Mouse (Mus musculus): ENCODE data around the gene 2900011O08Rik. TPM values are rescaled to one million over a fixed set of nuclear protein-coding genes. Genes with fewer than 3 reads are reported as not detected.
"Not testable (repeated sequence)": the region's sequence is repeated elsewhere in the genome, so short reads cannot be mapped to it uniquely, and the experiment has no call there.

2900011O08Rik gene
- polyA plus RNA-seq, 1 experiment from 2014 or later = 54.4 TPM

DNA sequence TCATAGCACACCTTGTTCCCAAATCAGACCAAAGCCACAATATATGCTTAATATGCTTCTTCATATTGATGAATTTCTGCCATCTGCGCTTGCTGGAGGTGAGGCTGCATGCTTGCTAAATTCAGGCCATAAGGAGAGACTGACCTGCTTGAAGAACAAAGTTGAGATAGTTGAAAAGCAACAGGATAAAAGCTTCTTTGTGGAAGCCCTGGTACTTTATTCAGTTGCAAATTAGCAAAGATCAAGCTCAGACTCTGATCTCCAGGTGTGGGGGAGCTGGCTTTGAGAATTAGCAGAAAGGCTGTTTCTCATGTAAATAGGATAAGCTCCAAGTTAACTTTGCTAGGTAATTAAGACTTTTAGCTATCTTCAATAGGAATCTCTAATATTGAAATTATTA is 9.4 kb upstream of the 2900011O08Rik start:
- H3K9me3 ChIP-seq (replicated peaks); H3K4me3 ChIP-seq; ATAC-seq (ENCODE audit: low FRiP score); H3K4me1 ChIP-seq; H3K4me2 ChIP-seq (replicated peaks); H3K9ac ChIP-seq; H3K27ac ChIP-seq; H3K36me3 ChIP-seq; H3K27me3 ChIP-seq: not testable (repeated sequence)
- WGBS = 60% methylated on average over 1 of the region's 1 CpGs

DNA sequence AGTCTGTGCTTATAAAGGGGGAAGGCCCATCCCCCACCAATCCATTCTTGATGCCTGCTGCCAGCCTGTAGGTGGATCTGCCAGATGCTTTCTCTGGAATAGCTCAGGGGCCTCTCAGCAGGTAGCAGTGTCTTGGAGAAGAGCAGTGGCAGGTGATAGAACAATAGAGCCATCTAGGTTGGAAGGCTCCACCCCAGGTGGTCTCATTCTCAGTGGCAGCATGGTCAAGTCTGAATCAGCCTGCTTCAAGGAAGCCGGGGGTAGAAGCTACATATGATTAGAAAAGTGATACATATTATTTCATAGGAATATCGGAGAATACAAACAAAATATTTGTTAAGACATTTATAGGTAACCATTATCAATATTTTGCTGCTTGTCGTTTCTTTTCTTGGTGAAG is 4.7 kb upstream of the 2900011O08Rik start:
- not testable (repeated sequence) for H3K4me1 ChIP-seq; H3K9me3 ChIP-seq (replicated peaks); H3K27me3 ChIP-seq; H3K27ac ChIP-seq; H3K9ac ChIP-seq; H3K4me2 ChIP-seq (replicated peaks); ATAC-seq (ENCODE audit: low FRiP score); H3K36me3 ChIP-seq; H3K4me3 ChIP-seq
- WGBS = 72% methylated on average over 3 of the region's 3 CpGs

- H3K4me2 ChIP-seq (replicated peaks) = no peak overlapping the region
- ATAC-seq (ENCODE audit: low FRiP score) = no peak
- WGBS = 85% methylated on average over 5 of the region's 5 CpGs
- H3K27me3 ChIP-seq = no peaks in the 10 kb centered on the region
- H3K36me3 ChIP-seq = no peaks in the 10 kb centered on the region
- H3K9ac ChIP-seq = no peak overlapping the region
- H3K27ac ChIP-seq = no peak overlapping the region
- H3K9me3 ChIP-seq (replicated peaks) = no peaks in the 10 kb centered on the region
- H3K4me3 ChIP-seq = no peak overlapping the region
- H3K4me1 ChIP-seq = peaks cover 10% of the 10 kb centered on the region
Observed at GRCm38 (mm10) chr16:13983161-13983560, 3.2 kb upstream of the 2900011O08Rik start.

DNA sequence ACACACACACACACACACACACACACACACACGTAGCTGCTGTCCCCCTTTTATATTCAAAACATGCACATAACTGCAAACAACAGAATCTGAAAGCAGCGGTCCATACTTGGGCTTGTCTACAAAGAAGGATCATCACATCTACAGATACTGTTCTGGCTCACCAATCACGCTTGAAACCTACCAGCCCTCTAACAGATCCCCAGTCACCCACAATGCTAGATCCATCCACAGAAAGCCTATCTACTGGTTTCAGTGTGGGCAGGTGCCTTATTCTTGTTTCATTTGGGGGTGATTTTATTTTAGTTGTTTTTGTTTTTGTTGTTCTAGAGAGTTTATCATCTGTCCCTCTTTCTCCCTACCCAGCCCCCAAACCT is 219 bp upstream of the 2900011O08Rik start:
- Histone ChIP-seq H3K9me3 (replicated peaks) (no peaks in the 10 kb centered on the region), H3K4me2 (replicated peaks) (peak overlapping the region; percentile 63), H3K9ac (peak overlapping the region; percentile 80), H3K36me3 (no peaks in the 10 kb centered on the region), H3K4me3 (peak overlapping the region; percentile 64), H3K27me3 (no peaks in the 10 kb centered on the region), H3K27ac (peak overlapping the region; percentile 93), H3K4me1 (peaks cover 12% of the 10 kb centered on the region)
- 57% methylated on average over 3 of the region's 3 CpGs for WGBS
- ATAC-seq (ENCODE audit: low FRiP score) = peak; percentile 63; the same call in 1 of the 2 replicates

GRCm38 (mm10) chr16:13992518-13993248 is 6.3 kb downstream of the 2900011O08Rik start:
- ATAC-seq (ENCODE audit: low FRiP score) = no peak
- no peak overlapping the region for H3K9ac ChIP-seq
- no peaks in the 10 kb centered on the region for H3K9me3 ChIP-seq (replicated peaks)
- peaks cover 6% of the 10 kb centered on the region for H3K4me1 ChIP-seq
- no peak overlapping the region for H3K4me3 ChIP-seq
- WGBS = 81% methylated on average over 11 of the region's 11 CpGs
- H3K4me2 ChIP-seq (replicated peaks) = no peak overlapping the region
- H3K27me3 ChIP-seq = no peaks in the 10 kb centered on the region
- no peak overlapping the region for H3K27ac ChIP-seq
- no peaks in the 10 kb centered on the region for H3K36me3 ChIP-seq

DNA sequence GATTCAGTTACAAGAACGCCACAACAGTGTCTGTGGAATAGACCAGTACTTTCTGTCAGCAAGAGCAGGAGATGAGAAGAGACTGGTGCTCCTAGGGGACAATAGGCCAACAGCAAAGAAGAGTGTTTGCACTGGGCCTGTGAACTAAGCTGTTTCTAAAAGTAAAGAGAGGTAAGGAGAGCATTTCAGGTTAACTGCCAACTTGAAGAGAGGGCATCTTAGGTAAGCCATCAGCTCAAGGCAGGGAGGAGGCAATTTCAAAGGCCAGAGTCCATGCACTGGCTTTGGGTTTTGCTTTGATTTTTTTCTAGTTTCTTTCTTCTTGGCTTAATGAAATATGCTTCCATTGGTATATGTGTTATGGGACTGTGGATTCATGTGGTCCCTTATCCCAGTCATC is 7.7 kb downstream of the 2900011O08Rik start:
- Histone ChIP-seq H3K4me3 (no peak overlapping the region), H3K27ac (no peak overlapping the region), H3K36me3 (no peaks in the 10 kb centered on the region), H3K4me1 (no peaks in the 10 kb centered on the region), H3K4me2 (replicated peaks) (no peak overlapping the region), H3K9ac (no peak overlapping the region), H3K27me3 (no peaks in the 10 kb centered on the region), H3K9me3 (replicated peaks) (no peaks in the 10 kb centered on the region)
- no peak for ATAC-seq (ENCODE audit: low FRiP score)
- 83% methylated on average over 1 of the region's 1 CpGs for WGBS

DNA sequence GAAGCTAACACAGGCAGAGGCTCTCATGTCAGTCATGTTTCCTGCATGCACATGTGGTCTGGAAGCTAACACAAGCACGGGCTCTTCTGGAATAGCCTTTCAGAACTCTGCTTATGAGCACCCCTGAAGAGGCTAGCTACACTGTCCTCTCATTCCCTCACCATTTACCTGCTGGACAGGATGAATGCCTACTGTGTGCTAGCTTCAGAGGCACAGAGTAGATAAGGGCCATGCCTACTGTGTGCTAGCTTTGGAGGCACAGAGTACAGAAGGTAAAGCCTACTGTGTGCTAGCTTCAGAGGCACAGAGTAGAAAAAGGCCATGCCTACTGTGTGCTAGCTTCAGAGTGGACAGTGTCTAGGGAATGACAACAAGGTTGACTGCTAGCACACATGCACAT is 8.1 kb downstream of the 2900011O08Rik start:
- 100% methylated on average over 1 of the region's 1 CpGs for WGBS

DNA sequence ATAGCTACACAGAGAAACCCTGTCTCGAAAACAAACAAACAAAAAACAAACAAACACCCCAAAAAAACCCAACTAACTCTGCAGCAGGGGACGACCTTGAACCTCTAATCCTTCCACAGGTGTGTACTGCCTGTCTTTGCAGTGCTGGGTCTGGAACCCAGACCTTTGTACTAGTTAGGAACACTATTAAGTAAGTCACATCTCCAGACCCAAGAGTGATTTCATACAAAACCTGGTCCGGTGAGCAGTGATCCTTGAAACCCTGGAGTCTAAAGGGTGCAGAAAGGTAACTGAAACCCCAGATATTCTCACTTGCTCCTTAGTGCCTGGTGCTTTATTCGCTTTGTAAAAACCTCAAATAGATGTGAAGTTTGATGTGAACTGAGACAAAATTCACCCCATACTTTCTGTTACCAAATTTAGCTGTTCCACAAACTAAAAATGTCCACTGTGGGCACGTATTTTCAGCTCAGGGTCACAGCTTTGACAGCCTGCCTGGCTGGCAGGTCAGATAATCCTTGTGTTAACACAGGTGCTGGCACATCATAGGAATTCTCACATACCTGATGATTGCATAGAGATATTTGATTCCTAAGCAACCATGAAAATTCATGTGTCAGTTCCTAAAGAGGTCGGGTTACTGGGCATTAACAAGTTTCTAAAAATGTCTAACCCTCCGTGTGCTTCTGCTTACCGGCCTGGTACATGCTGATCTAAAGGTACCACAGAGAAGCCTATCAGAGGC is 17.2 kb downstream of the 2900011O08Rik start:
- H3K9me3 ChIP-seq (replicated peaks) = no peaks in the 10 kb centered on the region
- H3K36me3 ChIP-seq = no peaks in the 10 kb centered on the region
- no peak overlapping the region for H3K4me2 ChIP-seq (replicated peaks)
- H3K4me1 ChIP-seq = no peaks in the 10 kb centered on the region
- no peak overlapping the region for H3K27ac ChIP-seq
- no peaks in the 10 kb centered on the region for H3K27me3 ChIP-seq
- no peak overlapping the region for H3K4me3 ChIP-seq
- H3K9ac ChIP-seq = no peak overlapping the region
- 66% methylated on average over 8 of the region's 8 CpGs for WGBS
- no peak for ATAC-seq (ENCODE audit: low FRiP score)

More for the DNA sequence above, 8.1 kb downstream of the 2900011O08Rik start:
- Histone ChIP-seq H3K4me2 (replicated peaks) (no peak overlapping the region), H3K36me3 (no peaks in the 10 kb centered on the region), H3K9ac (no peak overlapping the region), H3K4me1 (no peaks in the 10 kb centered on the region), H3K4me3 (no peak overlapping the region), H3K9me3 (replicated peaks) (no peaks in the 10 kb centered on the region), H3K27me3 (no peaks in the 10 kb centered on the region), H3K27ac (no peak overlapping the region)
- ATAC-seq (ENCODE audit: low FRiP score) = no peak

DNA sequence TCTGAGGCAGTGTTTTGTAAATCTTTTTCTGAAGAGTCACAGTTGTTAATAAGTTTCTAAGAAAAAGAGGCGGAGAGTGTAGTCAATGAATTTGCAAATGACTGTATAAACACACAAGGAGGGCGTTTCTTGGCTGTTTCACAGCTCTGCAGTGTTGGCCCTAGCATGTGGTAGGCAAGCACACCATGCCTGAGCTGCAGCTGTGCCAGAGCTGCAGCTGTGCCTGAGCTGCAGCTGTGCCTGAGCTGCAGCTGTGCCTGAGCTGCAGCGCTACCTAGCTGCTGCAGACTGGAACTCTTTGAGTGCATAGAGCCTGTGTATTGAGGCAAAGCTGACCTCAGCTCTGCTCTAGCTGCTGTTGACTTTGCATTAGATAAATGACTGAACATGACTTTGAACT is 17.8 kb downstream of the 2900011O08Rik start:
- H3K9ac ChIP-seq = no peak overlapping the region
- H3K36me3 ChIP-seq = no peaks in the 10 kb centered on the region
- H3K4me3 ChIP-seq = no peak overlapping the region
- H3K27me3 ChIP-seq = no peaks in the 10 kb centered on the region
- ATAC-seq (ENCODE audit: low FRiP score) = 0 out of 2 replicates have a peak, but pooled peaks have one; percentile 56
- no peaks in the 10 kb centered on the region for H3K9me3 ChIP-seq (replicated peaks)
- H3K27ac ChIP-seq = no peak overlapping the region
- no peak overlapping the region for H3K4me2 ChIP-seq (replicated peaks)
- H3K4me1 ChIP-seq = no peaks in the 10 kb centered on the region
- WGBS = 30% methylated on average over 3 of the region's 3 CpGs

- no peak overlapping the region for H3K4me2 ChIP-seq (replicated peaks)
- H3K4me1 ChIP-seq = no peaks in the 10 kb centered on the region
- H3K27ac ChIP-seq = no peak overlapping the region
- H3K27me3 ChIP-seq = no peaks in the 10 kb centered on the region
- 85% methylated on average over 2 of the region's 2 CpGs for WGBS
- no peak overlapping the region for H3K4me3 ChIP-seq
- H3K36me3 ChIP-seq = no peaks in the 10 kb centered on the region
- no peaks in the 10 kb centered on the region for H3K9me3 ChIP-seq (replicated peaks)
- no peak overlapping the region for H3K9ac ChIP-seq
- no peak for ATAC-seq (ENCODE audit: low FRiP score)
Observed at GRCm38 (mm10) chr16:14004726-14005125, 18.3 kb downstream of the 2900011O08Rik start.

GRCm38 (mm10) chr16:14005266-14005665 is 18.9 kb downstream of the 2900011O08Rik start:
- no peak for ATAC-seq (ENCODE audit: low FRiP score)
- Histone ChIP-seq H3K27ac (no peak overlapping the region), H3K4me1 (no peaks in the 10 kb centered on the region), H3K9ac (no peak overlapping the region), H3K27me3 (no peaks in the 10 kb centered on the region), H3K9me3 (replicated peaks) (no peaks in the 10 kb centered on the region), H3K36me3 (no peaks in the 10 kb centered on the region), H3K4me3 (no peak overlapping the region), H3K4me2 (replicated peaks) (no peak overlapping the region)
- 92% methylated on average over 4 of the region's 4 CpGs for WGBS

DNA sequence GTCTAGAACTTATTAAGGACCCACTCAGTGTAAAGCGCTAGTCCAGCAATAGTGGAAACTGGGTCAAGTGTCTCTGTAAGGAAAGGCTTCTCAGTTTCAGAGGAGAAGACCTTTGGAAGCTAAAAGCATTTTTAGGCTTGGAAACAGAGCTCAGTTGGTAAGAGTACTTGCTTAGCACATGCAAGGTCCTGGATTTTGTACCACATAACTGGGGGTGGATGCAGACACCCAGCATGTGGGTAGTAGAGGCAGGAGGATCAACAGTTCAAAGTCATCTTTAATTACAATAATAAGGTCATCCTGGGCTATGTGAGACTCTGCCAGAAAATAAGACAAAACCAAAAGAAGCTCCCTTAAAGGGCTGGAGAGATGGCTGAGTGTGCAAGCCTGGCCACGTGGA is 21.7 kb downstream of the 2900011O08Rik start:
- Histone ChIP-seq H3K4me1 (no peaks in the 10 kb centered on the region), H3K9me3 (replicated peaks) (no peaks in the 10 kb centered on the region), H3K4me3 (no peak overlapping the region), H3K36me3 (no peaks in the 10 kb centered on the region), H3K9ac (no peak overlapping the region), H3K4me2 (replicated peaks) (no peak overlapping the region), H3K27ac (no peak overlapping the region), H3K27me3 (no peaks in the 10 kb centered on the region)
- ATAC-seq (ENCODE audit: low FRiP score) = no peak
- 84% methylated on average over 2 of the region's 2 CpGs for WGBS

- Histone ChIP-seq H3K4me2 (replicated peaks) (no peak overlapping the region), H3K27ac (no peak overlapping the region), H3K27me3 (no peaks in the 10 kb centered on the region), H3K4me1 (no peaks in the 10 kb centered on the region), H3K9me3 (replicated peaks) (no peaks in the 10 kb centered on the region), H3K9ac (no peak overlapping the region), H3K36me3 (no peaks in the 10 kb centered on the region), H3K4me3 (no peak overlapping the region)
- ATAC-seq (ENCODE audit: low FRiP score) = no peak
Observed at GRCm38 (mm10) chr16:14008708-14009107, 22.3 kb downstream of the 2900011O08Rik start.
